Mouse (Mus musculus) lung, adult 2 months (tissue): ENCODE data around the gene Nenf.

Experiments
- CTCF ChIP-seq: fragments of 200-500 bp; IDR thresholded peaks from 2 replicates; pipeline ENCODE4 v1.5.1; 2011; ENCODE audit warnings: mild to moderate bottlenecking, low read length, control low read depth; ENCODE audit not compliant: insufficient read depth
- POLR2A ChIP-seq: fragments of 200-500 bp; IDR thresholded peaks from 2 replicates; pipeline ENCODE4 v1.6.1; 2011; ENCODE audit warnings: low read depth, mild to moderate bottlenecking, control low read depth, low read length, borderline replicate concordance; ENCODE audit errors: extremely low read depth

DNA sequence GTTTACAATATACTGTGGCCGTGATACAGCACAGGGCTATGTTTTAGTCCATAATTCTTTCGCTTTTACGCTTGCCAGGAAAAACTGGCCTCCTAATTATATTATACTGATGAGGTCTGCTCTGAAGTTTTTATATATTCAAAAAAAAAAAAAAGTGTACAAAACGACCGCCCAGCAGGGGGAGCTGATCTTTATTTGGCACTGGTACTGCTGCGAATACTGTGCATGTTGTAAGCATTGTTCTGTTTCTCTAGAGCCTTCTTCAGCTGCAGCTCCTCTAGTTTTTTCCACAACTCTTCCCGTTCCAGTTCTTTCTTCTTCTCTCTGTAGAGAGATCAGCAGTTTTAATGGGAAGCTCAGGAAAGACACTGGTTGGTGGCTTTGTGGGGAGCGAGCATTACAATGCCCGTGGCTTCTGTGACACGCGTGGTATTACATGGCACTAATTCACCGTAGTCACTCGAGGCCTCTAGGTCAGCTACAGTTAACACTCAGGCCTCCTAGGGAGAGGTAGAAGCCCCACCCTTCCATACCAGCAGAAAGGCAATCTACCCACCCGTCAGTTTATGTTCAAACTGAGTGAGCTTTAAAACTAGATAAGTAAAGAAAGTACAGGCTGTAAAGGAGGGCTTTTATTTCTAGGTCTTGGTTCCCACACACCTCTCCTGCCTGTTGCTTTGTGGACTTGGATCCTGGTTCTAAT is 34.9 kb upstream of the Nenf start:
- TF ChIP-seq CTCF, result peak; percentile 31
- no peak for TF ChIP-seq POLR2A
